Mouse (Mus musculus) ES-CJ7 (cell line): ENCODE data around the gene Palmd.

Experiments
- DNase-seq: peaks from one replicate; pipeline ENCODE4 v3.0.0; 2011; ENCODE audit warnings: low read depth, low spot score

Gene Palmd

GRCm38 (mm10) chr3:116960414-116960813, 8.4 kb downstream of the Palmd start:
- DNase-seq, result no peak

GRCm38 (mm10) chr3:116955061-116955460, 13.7 kb downstream of the Palmd start:
- DNase-seq, result no peak

- no peak for DNase-seq
Measured at GRCm38 (mm10) chr3:116953366-116953765, 15.4 kb downstream of the Palmd start.

GRCm38 (mm10) chr3:116952242-116952899, 16.4 kb downstream of the Palmd start:
- DNase-seq, result no peak

GRCm38 (mm10) chr3:116951489-116951888, 17.3 kb downstream of the Palmd start:
- no peak for DNase-seq

GRCm38 (mm10) chr3:116950665-116951115, 18.1 kb downstream of the Palmd start:
- no peak for DNase-seq

GRCm38 (mm10) chr3:116946476-116946875, 22.3 kb downstream of the Palmd start:
- no peak for DNase-seq

GRCm38 (mm10) chr3:116943422-116943821, 25.4 kb downstream of the Palmd start:
- no peak for DNase-seq

GRCm38 (mm10) chr3:116942751-116943150, 26.0 kb downstream of the Palmd start:
- DNase-seq, result no peak

- DNase-seq, result no peak
Measured at GRCm38 (mm10) chr3:116941559-116942117, 27.1 kb downstream of the Palmd start.

- no peak for DNase-seq
Measured at GRCm38 (mm10) chr3:116940804-116941558, 27.8 kb downstream of the Palmd start.

- no peak for DNase-seq
Measured at GRCm38 (mm10) chr3:116936934-116937691, 31.7 kb downstream of the Palmd start.

GRCm38 (mm10) chr3:116933158-116933557, 35.6 kb downstream of the Palmd start:
- DNase-seq, result no peak

- DNase-seq, result no peak
Measured at GRCm38 (mm10) chr3:116928994-116929393, 39.8 kb downstream of the Palmd start.

- DNase-seq, result no peak
Measured at GRCm38 (mm10) chr3:116923042-116923441, 45.7 kb downstream of the Palmd start.

- no peak for DNase-seq
Measured at GRCm38 (mm10) chr3:116921535-116921934, 47.3 kb downstream of the Palmd start.

- no peak for DNase-seq
Measured at GRCm38 (mm10) chr3:116917016-116917415, 51.8 kb downstream of the Palmd start.

- DNase-seq, result no peak
Measured at GRCm38 (mm10) chr3:116914931-116915330, 53.9 kb downstream of the Palmd start.

- DNase-seq, result no peak
Measured at GRCm38 (mm10) chr3:116914374-116914773, 54.4 kb downstream of the Palmd start.

- no peak for DNase-seq
Measured at GRCm38 (mm10) chr3:116906596-116906995, 62.2 kb downstream of the Palmd start.

GRCm38 (mm10) chr3:116905898-116906297, 62.9 kb downstream of the Palmd start:
- peak; percentile 35 for DNase-seq

GRCm38 (mm10) chr3:116904158-116904557, 64.6 kb downstream of the Palmd start:
- DNase-seq, result peak; percentile 69
